21 mouse cellular contexts compared by ENCODE assay signal in the genomic region with DNA sequence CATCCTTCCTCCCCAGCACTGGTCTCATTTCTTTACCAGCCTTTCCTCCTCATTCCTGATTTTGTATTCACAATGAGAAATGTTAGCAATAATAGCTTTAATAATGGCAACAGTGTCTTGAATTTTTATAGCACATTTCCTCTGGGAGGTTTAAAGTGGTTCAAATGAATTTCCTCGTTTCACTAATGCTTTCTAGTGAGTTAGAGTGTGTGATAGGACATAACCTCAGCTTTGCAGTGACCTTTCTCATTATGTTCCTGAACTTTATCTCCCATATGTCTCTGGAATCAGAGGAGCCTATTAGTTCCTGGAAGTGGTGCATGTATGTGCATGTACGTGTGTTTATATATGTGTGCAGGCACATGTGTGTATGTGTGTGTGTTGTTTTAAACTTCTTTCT.
"Had no signal": no experiment of that assay in that cellular context is flagged by ENCODE, and none has a peak within 500 bp of the region (broad histone marks: within the 10 kb centered on the region; RNA-seq: fewer than 3 reads in every experiment).

No protein-coding gene starts in this region.

- ATAC-seq: intestine, postnatal 0 days; liver, embryonic 12.5 days had no signal

- H3K4me2 ChIP-seq: limb, embryonic 13.5 days; liver, embryonic 12.5 days; liver, embryonic 15.5 days; lung, embryonic 15.5 days; midbrain, embryonic 12.5 days had no signal

- H3K9me3 ChIP-seq: limb, embryonic 10.5 days; liver, embryonic 15.5 days; lung, embryonic 15.5 days; midbrain, embryonic 12.5 days had no signal

- H3K27ac ChIP-seq: kidney, postnatal 0 days; layer of hippocampus, adult 2 months; limb, embryonic 10.5 days; limb, embryonic 13.5 days; liver, embryonic 12.5 days; liver, embryonic 15.5 days; lung, embryonic 15.5 days; midbrain, embryonic 12.5 days had no signal

- H3K9ac ChIP-seq: limb, embryonic 13.5 days; liver, embryonic 12.5 days; liver, embryonic 15.5 days; lung, embryonic 15.5 days; midbrain, embryonic 12.5 days had no signal

- H3K27me3 ChIP-seq: limb, embryonic 13.5 days; liver, embryonic 12.5 days; liver, embryonic 15.5 days; lung, embryonic 15.5 days; megakaryocyte, embryonic 14.5 days; midbrain, embryonic 12.5 days had no signal

- H3K36me3 ChIP-seq: limb, embryonic 10.5 days; limb, embryonic 13.5 days; liver, embryonic 12.5 days; liver, embryonic 15.5 days; lung, embryonic 15.5 days; midbrain, embryonic 12.5 days had no signal

- H3K4me1 ChIP-seq: limb, embryonic 10.5 days; limb, embryonic 13.5 days; liver, embryonic 12.5 days; liver, embryonic 15.5 days; lung, embryonic 15.5 days; megakaryocyte, embryonic 14.5 days; midbrain, embryonic 12.5 days had no signal

- DNase-seq: kidney, adult 2 months; kidney, postnatal 25 days; layer of hippocampus, adult 9-11 months; liver; lung, adult 18-20 months; lung, postnatal 10 days; lung, postnatal 36 days; retina, postnatal 1 day; thymus, adult 18-20 months; thymus, postnatal 36 days had no signal

- H3K4me3 ChIP-seq: layer of hippocampus, adult 2 months; limb, embryonic 10.5 days; limb, embryonic 13.5 days; liver, embryonic 12.5 days; liver, embryonic 15.5 days; lung, embryonic 15.5 days; megakaryocyte, embryonic 14.5 days; midbrain, embryonic 12.5 days; myocyte had no signal
